Comparison of ENCODE assay signal across 16 mouse cellular contexts in the genomic region with DNA sequence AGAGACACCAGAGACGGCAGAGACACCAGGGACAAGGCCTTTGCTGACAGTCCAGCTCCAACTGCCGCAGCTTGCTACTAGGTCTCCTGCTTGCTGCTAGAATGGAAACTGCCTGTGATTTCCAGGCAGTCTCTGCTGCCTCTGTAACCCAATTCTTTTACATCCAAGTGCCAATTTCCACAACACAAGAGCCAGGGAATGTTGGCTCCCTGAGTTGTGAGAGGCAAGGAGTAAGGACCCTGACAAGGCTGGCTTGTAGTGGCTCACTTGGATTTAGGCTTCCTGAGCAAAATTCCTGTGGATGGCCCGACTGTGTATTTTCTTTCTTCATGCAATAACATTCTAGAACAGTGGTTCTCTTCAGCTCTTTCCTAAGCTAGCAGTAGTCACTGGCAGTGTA.
DNase-seq lines count a peak whose midpoint lies in the region; ATAC-seq lines count a peak whose summit lies in the region.
"Had no signal": no experiment of that assay in that cellular context is flagged by ENCODE, and none has a peak within 500 bp of the region (broad histone marks: within the 10 kb centered on the region; RNA-seq: fewer than 3 reads in every experiment).

No protein-coding gene starts in this region.

- DNase-seq in cerebellum, postnatal 10 days: peak; percentile 5 to 6
- no peak for DNase-seq in cerebellum, adult 9-10 months
- peak; percentile 2 to 17 for DNase-seq in left cerebral cortex, postnatal 25 days (ENCODE audit: low spot score in 2 of 2)
- no peak for DNase-seq in left cerebral cortex, adult 8-10 months (ENCODE audit: low spot score in 2 of 2)
- peak; percentile 84 for DNase-seq in embryonic facial prominence, embryonic 14.5 days (ENCODE audit: low spot score)
- DNase-seq in layer of hippocampus, postnatal 14 days (ENCODE audit: low spot score in 2 of 2): peak; percentile 5 to 23
- DNase-seq in ovary, postnatal 36 days (ENCODE audit: low spot score): no peak
- no peak for DNase-seq in MN1 (ENCODE audit: low spot score)
- DNase-seq: kidney, postnatal 36 days; liver, embryonic 13.5 days had no signal

- peak; percentile 77; the same call in 1 of the 2 replicates for ATAC-seq in embryonic facial prominence, embryonic 14.5 days (ENCODE audit: low read depth)
- ATAC-seq: forebrain, embryonic 14.5 days; inflammation-experienced regulatory T-cells, adult 6 months had no signal

- WGBS in embryonic facial prominence, embryonic 14.5 days: 71% methylated on average over 3 of the region's 3 CpGs

- H3K36me3 ChIP-seq in embryonic facial prominence, embryonic 14.5 days (ENCODE audit: control insufficient read depth, insufficient read depth, low read length): no peaks in the 10 kb centered on the region
- H3K36me3 ChIP-seq: G1E; heart, embryonic 15.5 days; liver, embryonic 13.5 days; midbrain, embryonic 10.5 days; neural tube, embryonic 12.5 days had no signal

- no peaks in the 10 kb centered on the region for H3K27me3 ChIP-seq in embryonic facial prominence, embryonic 14.5 days (replicated peaks; ENCODE audit: control insufficient read depth, insufficient read depth, low read length)
- H3K27me3 ChIP-seq: heart, embryonic 15.5 days; liver, embryonic 13.5 days; neural tube, embryonic 12.5 days had no signal

- no peak overlapping the region for H3K4me3 ChIP-seq in embryonic facial prominence, embryonic 14.5 days (ENCODE audit: low read depth, low read length)
- H3K4me3 ChIP-seq: heart, embryonic 15.5 days; liver, embryonic 13.5 days; midbrain, embryonic 10.5 days; neural tube, embryonic 12.5 days had no signal

- peak overlapping the region; percentile 76 for H3K27ac ChIP-seq in embryonic facial prominence, embryonic 14.5 days (replicated peaks; ENCODE audit: low read depth, low read length)
- H3K27ac ChIP-seq: heart, embryonic 15.5 days; liver, embryonic 13.5 days; midbrain, embryonic 10.5 days; neural tube, embryonic 12.5 days had no signal

- H3K9ac ChIP-seq in embryonic facial prominence, embryonic 14.5 days (ENCODE audit: low read depth, low read length): no peak overlapping the region
- H3K9ac ChIP-seq: heart, embryonic 15.5 days; liver, embryonic 13.5 days; neural tube, embryonic 12.5 days had no signal

- H3K9me3 ChIP-seq in embryonic facial prominence, embryonic 14.5 days (ENCODE audit: control insufficient read depth, low read length): no peaks in the 10 kb centered on the region
- H3K9me3 ChIP-seq: G1E; heart, embryonic 15.5 days; liver, embryonic 13.5 days; midbrain, embryonic 10.5 days; neural tube, embryonic 12.5 days had no signal

- H3K4me1 ChIP-seq in embryonic facial prominence, embryonic 14.5 days (ENCODE audit: control insufficient read depth, insufficient read depth, low read length): no peaks in the 10 kb centered on the region
- H3K4me1 ChIP-seq: heart, embryonic 15.5 days; liver, embryonic 13.5 days; midbrain, embryonic 10.5 days; neural tube, embryonic 12.5 days had no signal

- no peak overlapping the region for H3K4me2 ChIP-seq in embryonic facial prominence, embryonic 14.5 days (ENCODE audit: low read depth, low read length)
- H3K4me2 ChIP-seq: heart, embryonic 15.5 days; liver, embryonic 13.5 days; neural tube, embryonic 12.5 days had no signal

- intact Hi-C loops in left cerebral cortex, postnatal 25 days (cut with DNase I): no loop called here

Comparison
In these comparisons a context has a peak if more than half of its experiments do, and no peak if none do; other contexts are left out.
1. DNase-seq: peak in cerebellum, postnatal 10 days (2 of 2), left cerebral cortex, postnatal 25 days (2 of 2), embryonic facial prominence, embryonic 14.5 days (single experiment) and layer of hippocampus, postnatal 14 days (2 of 2); none in cerebellum, adult 9-10 months (single experiment), left cerebral cortex, adult 8-10 months (0 of 2), ovary, postnatal 36 days (single experiment) and MN1 (single experiment).